Mouse (Mus musculus) limb, embryonic 15.5 days (tissue): Measurements from ENCODE around the gene C1qtnf6. TPM values are rescaled to one million over a fixed set of nuclear protein-coding genes. Genes with fewer than 3 reads are reported as not detected.

Experiments
- ATAC-seq: fragments of 200-750 bp; cut with Nextera tagmentation; 2 replicates; pipeline ENCODE4 v1.8.0; 2017; ENCODE audit warnings: low read depth, moderate TSS enrichment; ENCODE audit not compliant: insufficient number of reproducible peaks, low FRiP score, low TSS enrichment
- H3K27ac ChIP-seq: fragments of 300-500 bp; sonication (generic); 2 replicates; pipeline ENCODE4 v1.5.1; 2015; ENCODE audit warnings: moderate library complexity, mild to moderate bottlenecking, inconsistent platforms
- H3K27me3 ChIP-seq: fragments of 300-500 bp; sonication (generic); 2 replicates; pipeline ENCODE4 v1.6.1; 2015; ENCODE audit warnings: inconsistent platforms
- H3K36me3 ChIP-seq: fragments of 300-500 bp; sonication (generic); 2 replicates; pipeline ENCODE4 v1.6.1; 2015; ENCODE audit warnings: inconsistent platforms
- H3K4me1 ChIP-seq: fragments of 300-500 bp; sonication (generic); 2 replicates; pipeline ENCODE4 v1.6.1; 2015; ENCODE audit warnings: inconsistent platforms
- H3K4me2 ChIP-seq: fragments of 300-500 bp; sonication (generic); 2 replicates; pipeline ENCODE4 v1.6.1; 2015; ENCODE audit warnings: mild to moderate bottlenecking, inconsistent platforms
- H3K4me3 ChIP-seq: fragments of 300-500 bp; sonication (generic); 2 replicates; pipeline ENCODE4 v1.5.1; 2015; ENCODE audit warnings: mild to moderate bottlenecking, inconsistent platforms
- H3K9ac ChIP-seq: fragments of 300-500 bp; sonication (generic); 2 replicates; pipeline ENCODE4 v1.6.1; 2015; ENCODE audit warnings: inconsistent platforms
- H3K9me3 ChIP-seq: fragments of 300-500 bp; sonication (generic); 2 replicates; pipeline ENCODE4 v1.6.1; 2016; ENCODE audit warnings: inconsistent platforms
- WGBS: fragments of 180-500 bp; shearing (Covaris S2); methylation state at CpG from one replicate; pipeline ENCODE4 v1.1.7; 2015; 5-methylcytosine and 5-hydroxymethylcytosine counted together
- polyA plus RNA-seq: library from polyadenylated mRNA; unstranded; fragments of >200 nt; fragmentation: Nextera tagmentation; extraction: Ambion mirVana; gene quantifications from 2 replicates; pipeline ENCODE4 v1.2.1, GENCODE M21; 2015

The C1qtnf6 gene
- polyA plus RNA-seq, 1 experiment from 2014 or later, result 52.3 TPM

- Histone ChIP-seq H3K4me3 (no peak overlapping the region), H3K36me3 (no peaks in the 10 kb centered on the region), H3K27me3 (no peaks in the 10 kb centered on the region), H3K4me2 (no peak overlapping the region), H3K9me3 (no peaks in the 10 kb centered on the region), H3K9ac (no peak overlapping the region), H3K27ac (no peak overlapping the region), H3K4me1 (0 out of 2 replicates have a peak, but pooled peaks cover 2% of the 10 kb centered on the region)
- ATAC-seq, result no peak
- WGBS, result 60% methylated on average over 11 of the region's 11 CpGs
Measured at GRCm38 (mm10) chr15:78559141-78559979, 28.1 kb upstream of the C1qtnf6 start.

- Histone ChIP-seq H3K9me3 (no peaks in the 10 kb centered on the region), H3K4me2 (no peak overlapping the region), H3K36me3 (no peaks in the 10 kb centered on the region), H3K4me1 (0 out of 2 replicates have a peak, but pooled peaks cover 2% of the 10 kb centered on the region), H3K9ac (no peak overlapping the region), H3K27ac (no peak overlapping the region), H3K27me3 (no peaks in the 10 kb centered on the region), H3K4me3 (no peak overlapping the region)
- WGBS, result 58% methylated on average over 10 of the region's 10 CpGs
- no peak for ATAC-seq
Measured at GRCm38 (mm10) chr15:78557693-78558535, 26.7 kb upstream of the C1qtnf6 start.

- Histone ChIP-seq H3K4me3 (peak overlapping the region; percentile 20), H3K36me3 (no peaks in the 10 kb centered on the region), H3K27me3 (no peaks in the 10 kb centered on the region), H3K4me1 (0 out of 2 replicates have a peak, but pooled peaks cover 2% of the 10 kb centered on the region), H3K9ac (no peak overlapping the region), H3K9me3 (no peaks in the 10 kb centered on the region; the same call in 1 of the 2 replicates), H3K27ac (no peak overlapping the region), H3K4me2 (0 out of 2 replicates have a peak overlapping the region, but pooled peaks have one; percentile 10)
- WGBS, result 59% methylated on average over 25 of the region's 25 CpGs
- no peak for ATAC-seq
Measured at GRCm38 (mm10) chr15:78554545-78555313, 23.5 kb upstream of the C1qtnf6 start.

- Histone ChIP-seq H3K27ac (no peak overlapping the region), H3K27me3 (peaks cover 14% of the 10 kb centered on the region; the same call in 1 of the 2 replicates), H3K4me2 (no peak overlapping the region), H3K4me3 (no peak overlapping the region), H3K9me3 (no peaks in the 10 kb centered on the region; the same call in 1 of the 2 replicates), H3K4me1 (peaks cover 6% of the 10 kb centered on the region; the same call in 1 of the 2 replicates), H3K9ac (no peak overlapping the region), H3K36me3 (no peaks in the 10 kb centered on the region)
- 67% methylated on average over 4 of the region's 4 CpGs for WGBS
- no peak for ATAC-seq
Measured at GRCm38 (mm10) chr15:78549189-78549734, 18.0 kb upstream of the C1qtnf6 start.

- Histone ChIP-seq H3K9ac (no peak overlapping the region), H3K36me3 (no peaks in the 10 kb centered on the region), H3K4me2 (no peak overlapping the region), H3K4me1 (peaks cover 6% of the 10 kb centered on the region; the same call in 1 of the 2 replicates), H3K4me3 (no peak overlapping the region), H3K27ac (no peak overlapping the region), H3K9me3 (no peaks in the 10 kb centered on the region; the same call in 1 of the 2 replicates), H3K27me3 (peaks cover 19% of the 10 kb centered on the region; the same call in 1 of the 2 replicates)
- ATAC-seq, result no peak
- WGBS, result 70% methylated on average over 8 of the region's 8 CpGs
Measured at GRCm38 (mm10) chr15:78548711-78549110, 17.5 kb upstream of the C1qtnf6 start.

- no peaks in the 10 kb centered on the region for H3K36me3 ChIP-seq
- H3K9ac ChIP-seq, result no peak overlapping the region
- 43% methylated on average over 3 of the region's 3 CpGs for WGBS
- H3K27ac ChIP-seq, result no peak overlapping the region
- peaks cover 23% of the 10 kb centered on the region; the same call in 1 of the 2 replicates for H3K27me3 ChIP-seq
- no peak for ATAC-seq
- H3K4me2 ChIP-seq, result no peak overlapping the region
- H3K9me3 ChIP-seq, result no peaks in the 10 kb centered on the region; the same call in 1 of the 2 replicates
- H3K4me3 ChIP-seq, result no peak overlapping the region
- peaks cover 6% of the 10 kb centered on the region; the same call in 1 of the 2 replicates for H3K4me1 ChIP-seq
Measured at GRCm38 (mm10) chr15:78548336-78548665, 17.1 kb upstream of the C1qtnf6 start.

GRCm38 (mm10) chr15:78547415-78548335 is 16.5 kb upstream of the C1qtnf6 start:
- no peak overlapping the region for H3K27ac ChIP-seq

GRCm38 (mm10) chr15:78546060-78546459 is 14.8 kb upstream of the C1qtnf6 start:
- WGBS, result 76% methylated on average over 4 of the region's 4 CpGs

More at GRCm38 (mm10) chr15:78547415-78548335, 16.5 kb upstream of the C1qtnf6 start:
- Histone ChIP-seq H3K9me3 (no peaks in the 10 kb centered on the region; the same call in 1 of the 2 replicates), H3K4me2 (no peak overlapping the region), H3K9ac (no peak overlapping the region), H3K4me1 (peaks cover 6% of the 10 kb centered on the region; the same call in 1 of the 2 replicates), H3K27me3 (peaks cover 27% of the 10 kb centered on the region; the same call in 1 of the 2 replicates), H3K36me3 (no peaks in the 10 kb centered on the region), H3K4me3 (no peak overlapping the region)
- WGBS, result 41% methylated on average over 5 of the region's 5 CpGs
- ATAC-seq, result no peak

GRCm38 (mm10) chr15:78544561-78545001 is 13.4 kb upstream of the C1qtnf6 start, which contains the start of gene Sstr3:
Gene Sstr3, minus strand, starts transcription at chr15:78544685.
- ATAC-seq, result no peak
- Histone ChIP-seq H3K9me3 (no peaks in the 10 kb centered on the region), H3K9ac (no peak within 1 kb of the TSS), H3K27me3 (peaks cover 39% of the 10 kb centered on the region; the same call in 1 of the 2 replicates), H3K4me3 (no peak within 1 kb of the TSS), H3K27ac (no peak within 1 kb of the TSS), H3K36me3 (no peaks in the 10 kb centered on the region), H3K4me2 (no peak within 1 kb of the TSS), H3K4me1 (peaks cover 12% of the 10 kb centered on the region; the same call in 1 of the 2 replicates)
- 8% methylated on average over 14 of the region's 14 CpGs for WGBS

More at GRCm38 (mm10) chr15:78546060-78546459, 14.8 kb upstream of the C1qtnf6 start:
- ATAC-seq, result no peak
- Histone ChIP-seq H3K4me2 (no peak overlapping the region), H3K9me3 (no peaks in the 10 kb centered on the region; the same call in 1 of the 2 replicates), H3K4me3 (no peak overlapping the region), H3K4me1 (peaks cover 12% of the 10 kb centered on the region; the same call in 1 of the 2 replicates), H3K36me3 (no peaks in the 10 kb centered on the region), H3K27ac (no peak overlapping the region), H3K27me3 (peaks cover 27% of the 10 kb centered on the region; the same call in 1 of the 2 replicates), H3K9ac (no peak overlapping the region)

GRCm38 (mm10) chr15:78544041-78544440 is 12.8 kb upstream of the C1qtnf6 start:
- H3K9me3 ChIP-seq, result no peaks in the 10 kb centered on the region
- no peak overlapping the region for H3K9ac ChIP-seq
- no peak overlapping the region for H3K27ac ChIP-seq
- no peak for ATAC-seq
- WGBS, result 79% methylated on average over 15 of the region's 15 CpGs
- H3K4me1 ChIP-seq, result peaks cover 12% of the 10 kb centered on the region; the same call in 1 of the 2 replicates
- no peaks in the 10 kb centered on the region for H3K36me3 ChIP-seq
- no peak overlapping the region for H3K4me2 ChIP-seq
- H3K27me3 ChIP-seq, result peaks cover 39% of the 10 kb centered on the region; the same call in 1 of the 2 replicates
- H3K4me3 ChIP-seq, result no peak overlapping the region
